Mouse (Mus musculus): ENCODE results near the gene Med23.

Med23 gene

GRCm38 (mm10) chr10:24869760-24870290, at the start of gene Med23:
Gene Med23 (plus strand): TSS chr10:24869986.
- peak; percentile 97 for DNase-seq (ENCODE audit: low spot score)

GRCm38 (mm10) chr10:24821990-24822676, 47.7 kb upstream of the Med23 start:
- DNase-seq (ENCODE audit: low spot score) = no peak

- no peak for DNase-seq (ENCODE audit: low spot score)
These were observed 46.9 kb upstream of the Med23 start for GRCm38 (mm10) chr10:24822842-24823241.

- DNase-seq (ENCODE audit: low spot score) = no peak
These were observed 46.5 kb upstream of the Med23 start for GRCm38 (mm10) chr10:24823265-24823664.

GRCm38 (mm10) chr10:24823697-24824535, 45.9 kb upstream of the Med23 start:
- DNase-seq (ENCODE audit: low spot score) = no peak

- no peak for DNase-seq (ENCODE audit: low spot score)
These were observed 45.2 kb upstream of the Med23 start for GRCm38 (mm10) chr10:24824621-24825020.

GRCm38 (mm10) chr10:24825456-24826081, 44.2 kb upstream of the Med23 start:
- DNase-seq (ENCODE audit: low spot score) = no peak

- no peak for DNase-seq (ENCODE audit: low spot score)
These were observed 43.7 kb upstream of the Med23 start for GRCm38 (mm10) chr10:24826130-24826529.

GRCm38 (mm10) chr10:24828136-24828535, 41.6 kb upstream of the Med23 start:
- DNase-seq (ENCODE audit: low spot score) = no peak

- no peak for DNase-seq (ENCODE audit: low spot score)
These were observed 39.3 kb upstream of the Med23 start for GRCm38 (mm10) chr10:24830448-24830847.

- DNase-seq (ENCODE audit: low spot score) = no peak
These were observed 38.2 kb upstream of the Med23 start for GRCm38 (mm10) chr10:24831377-24832095.

- no peak for DNase-seq (ENCODE audit: low spot score)
These were observed 37.5 kb upstream of the Med23 start for GRCm38 (mm10) chr10:24832306-24832705.

GRCm38 (mm10) chr10:24834634-24835371, 35.0 kb upstream of the Med23 start:
- DNase-seq (ENCODE audit: low spot score) = no peak

- no peak for DNase-seq (ENCODE audit: low spot score)
These were observed 34.0 kb upstream of the Med23 start for GRCm38 (mm10) chr10:24835702-24836342.

- no peak for DNase-seq (ENCODE audit: low spot score)
These were observed 33.3 kb upstream of the Med23 start for GRCm38 (mm10) chr10:24836366-24837038.

GRCm38 (mm10) chr10:24840795-24841194, 29.0 kb upstream of the Med23 start:
- no peak for DNase-seq (ENCODE audit: low spot score)

- no peak for DNase-seq (ENCODE audit: low spot score)
These were observed 27.8 kb upstream of the Med23 start for GRCm38 (mm10) chr10:24841998-24842397.

GRCm38 (mm10) chr10:24842676-24843075, 27.1 kb upstream of the Med23 start, which contains the start of gene Enpp3:
Gene Enpp3 (minus strand): TSS chr10:24842823.
- DNase-seq (ENCODE audit: low spot score) = no peak

GRCm38 (mm10) chr10:24863146-24863545, 6.6 kb upstream of the Med23 start:
- DNase-seq (ENCODE audit: low spot score) = no peak

GRCm38 (mm10) chr10:24864434-24864833, 5.4 kb upstream of the Med23 start:
- DNase-seq (ENCODE audit: low spot score) = no peak

Measured in ovary, postnatal 36 days (tissue).